Mouse (Mus musculus) embryonic fibroblast, embryonic 13.5 days (primary cell): Measurements from ENCODE around the gene Xrcc2. TPM values are rescaled to one million over a fixed set of nuclear protein-coding genes. Genes with fewer than 3 reads are reported as not detected.
"Not testable (repeated sequence)": the region's sequence is repeated elsewhere in the genome, so short reads cannot be mapped to it uniquely, and the experiment has no call there.

ENCODE experiments used
- H3K27ac ChIP-seq: 2 replicates; pipeline ENCODE4 v1.5.1; 2012; ENCODE audit warnings: low read length, control low read depth, inconsistent platforms; ENCODE audit not compliant: insufficient read depth
- H3K4me1 ChIP-seq: 2 replicates; pipeline ENCODE4 v1.6.1; 2011; ENCODE audit warnings: low read length; ENCODE audit not compliant: control insufficient read depth, insufficient read depth
- H3K4me3 ChIP-seq: 2 replicates; pipeline ENCODE4 v1.5.1; 2011; ENCODE audit warnings: mild to moderate bottlenecking, control low read depth, low read length; ENCODE audit not compliant: insufficient read depth
- CTCF ChIP-seq: IDR thresholded peaks from 2 replicates; pipeline ENCODE4 v1.5.1; 2011; ENCODE audit warnings: mild to moderate bottlenecking, control low read depth, low read length, moderate library complexity, borderline replicate concordance; ENCODE audit not compliant: insufficient read depth
- POLR2A ChIP-seq: IDR thresholded peaks from 2 replicates; pipeline ENCODE4 v1.6.1; 2011; ENCODE audit warnings: low read depth, mild to moderate bottlenecking, control low read depth, low read length, moderate library complexity
- polyA plus RNA-seq: library from polyadenylated mRNA; stranded (reverse); fragments of >200 nt; gene quantifications from 2 replicates; pipeline ENCODE4 v1.2.4, GENCODE M21; 2011; ENCODE audit warnings: low read depth; ENCODE audit not compliant: missing spikeins, insufficient read length

The Xrcc2 gene
- polyA plus RNA-seq, result 6.6 and 9.0 TPM in 2 replicates

DNA sequence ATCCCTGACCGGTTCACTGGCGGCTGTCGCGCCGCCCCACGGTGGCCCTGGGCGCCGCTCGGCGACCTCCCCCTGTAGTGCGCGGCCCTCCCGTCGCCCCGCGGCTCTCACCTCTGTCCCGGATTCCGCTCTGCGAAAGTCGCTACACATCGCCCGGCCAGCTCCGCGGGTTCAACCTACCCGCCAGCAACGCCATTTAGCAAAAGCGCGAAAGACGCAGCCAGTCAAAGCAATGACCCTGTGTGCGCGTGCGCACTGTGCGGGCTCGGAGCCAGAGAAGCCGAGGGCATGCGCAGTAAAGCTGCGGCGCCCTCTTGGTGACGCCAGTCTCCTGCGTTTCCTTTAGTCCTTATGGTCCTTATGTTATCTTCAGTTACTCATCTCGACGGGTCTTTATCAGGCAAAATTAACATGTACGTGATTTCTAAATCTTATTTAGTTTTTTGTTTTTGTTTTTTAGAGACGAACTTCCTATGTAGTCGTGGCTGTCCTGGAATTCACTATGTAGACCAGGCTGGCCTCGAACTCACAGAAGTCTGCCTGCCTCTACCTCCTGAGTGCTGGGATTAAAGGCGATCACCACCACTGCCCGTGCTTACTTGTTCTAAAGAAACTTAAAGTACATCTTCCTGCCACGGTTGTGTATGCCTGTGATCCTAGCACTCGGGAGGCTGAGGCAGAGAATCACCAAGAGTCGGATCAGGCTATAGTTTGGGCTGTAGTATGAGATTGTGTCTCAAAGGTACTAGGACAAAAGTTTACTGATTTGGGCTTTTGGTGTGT, at the start of gene Xrcc2:
TSS of gene Xrcc2 (minus strand) at position 259 of the 783 bp plus-strand sequence.
- Histone ChIP-seq H3K4me3 (peak within 1 kb of the TSS; percentile 87), H3K4me1 (peaks cover 3% of the 10 kb centered on the region; the same call in 1 of the 2 replicates), H3K27ac (no peak within 1 kb of the TSS)
- TF ChIP-seq CTCF, result no peak
- peak; percentile 76 for TF ChIP-seq POLR2A

DNA sequence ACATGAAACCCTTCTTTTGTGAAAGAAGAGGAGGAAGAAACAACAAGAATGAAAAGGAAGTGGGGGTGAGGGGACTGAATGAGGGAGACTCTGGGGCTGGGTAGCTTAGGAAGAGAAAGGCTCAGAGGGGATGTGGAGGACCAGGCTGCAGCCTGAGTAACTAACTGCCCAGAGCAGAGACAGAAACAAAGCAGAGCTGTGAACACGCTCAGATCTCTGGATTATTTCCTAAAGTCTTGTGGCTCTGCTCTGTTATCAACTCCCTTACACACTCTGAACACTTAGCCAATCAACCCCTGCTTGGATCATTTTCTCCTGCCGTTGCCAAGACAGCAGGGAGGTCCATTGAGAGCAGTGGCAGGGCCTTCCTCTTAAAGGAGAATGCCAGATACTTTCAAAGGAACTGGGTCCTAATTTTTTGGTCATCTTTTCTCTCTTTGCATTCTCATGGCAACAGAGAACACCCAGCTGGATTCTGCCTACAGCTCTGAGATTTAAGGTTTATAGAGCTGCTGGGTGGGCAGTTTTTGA, 48.7 kb upstream of the Xrcc2 start:
- H3K4me1 ChIP-seq, result no peaks in the 10 kb centered on the region
- no peak for TF ChIP-seq POLR2A
- no peak for TF ChIP-seq CTCF
- no peak overlapping the region for H3K4me3 ChIP-seq
- H3K27ac ChIP-seq, result no peak overlapping the region

DNA sequence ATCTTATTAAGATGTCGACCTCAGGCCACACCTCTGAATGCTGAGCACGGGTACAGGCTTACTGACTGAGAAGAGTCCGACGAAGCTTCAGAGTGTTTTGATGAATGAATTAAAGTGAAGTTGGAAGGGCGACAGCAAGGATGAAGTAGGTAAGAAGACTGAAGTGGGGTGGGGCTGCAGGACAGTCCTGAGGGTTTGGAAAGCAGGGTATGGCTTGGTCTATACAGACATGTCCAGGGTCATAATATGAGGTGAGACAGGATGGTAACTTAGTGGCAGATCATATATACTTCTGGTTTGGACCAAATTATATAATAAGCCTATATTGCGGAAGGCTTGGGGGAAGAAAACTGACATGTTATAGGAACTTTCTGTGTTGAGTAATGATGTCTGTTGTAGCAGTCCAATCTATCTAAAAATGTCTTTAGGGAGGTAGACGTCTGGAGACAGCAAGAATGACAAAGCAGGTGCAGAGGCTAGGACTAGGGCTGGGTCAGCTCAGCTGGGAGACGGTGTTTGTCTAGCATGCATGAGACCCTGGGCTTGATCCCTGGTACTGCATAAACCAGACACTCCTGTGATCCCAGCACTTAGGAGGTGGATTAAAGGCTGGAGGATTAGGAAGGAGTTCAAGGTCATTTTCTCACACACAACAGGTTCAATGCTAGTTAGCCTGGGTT, 48.1 kb upstream of the Xrcc2 start:
- Histone ChIP-seq H3K27ac (no peak overlapping the region), H3K4me1 (peaks cover 2% of the 10 kb centered on the region; the same call in 1 of the 2 replicates), H3K4me3 (no peak overlapping the region)
- TF ChIP-seq POLR2A (no peak), CTCF (no peak)

DNA sequence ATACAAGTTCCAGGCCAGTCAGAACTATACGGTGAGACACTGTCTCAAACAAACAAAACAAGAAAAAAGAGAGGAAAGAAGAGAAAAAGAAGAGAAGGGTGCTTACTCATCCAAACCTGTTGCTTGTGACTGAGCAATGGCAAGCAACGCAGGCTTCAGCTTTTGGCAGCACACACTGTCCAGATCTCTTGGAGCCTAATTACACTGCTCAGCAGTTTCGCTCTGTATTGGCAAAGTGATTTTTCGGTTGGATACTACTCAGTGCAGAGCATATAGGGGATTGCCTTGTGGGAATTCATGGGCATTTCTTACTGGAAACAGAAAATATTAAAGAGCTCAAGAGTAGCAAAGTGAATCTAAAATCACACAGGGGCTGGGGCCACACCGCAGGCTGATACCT, 47.2 kb upstream of the Xrcc2 start:
- Histone ChIP-seq H3K4me1 (peaks cover 5% of the 10 kb centered on the region; the same call in 1 of the 2 replicates), H3K4me3 (no peak overlapping the region), H3K27ac (no peak overlapping the region)
- no peak for TF ChIP-seq POLR2A
- TF ChIP-seq CTCF, result no peak

DNA sequence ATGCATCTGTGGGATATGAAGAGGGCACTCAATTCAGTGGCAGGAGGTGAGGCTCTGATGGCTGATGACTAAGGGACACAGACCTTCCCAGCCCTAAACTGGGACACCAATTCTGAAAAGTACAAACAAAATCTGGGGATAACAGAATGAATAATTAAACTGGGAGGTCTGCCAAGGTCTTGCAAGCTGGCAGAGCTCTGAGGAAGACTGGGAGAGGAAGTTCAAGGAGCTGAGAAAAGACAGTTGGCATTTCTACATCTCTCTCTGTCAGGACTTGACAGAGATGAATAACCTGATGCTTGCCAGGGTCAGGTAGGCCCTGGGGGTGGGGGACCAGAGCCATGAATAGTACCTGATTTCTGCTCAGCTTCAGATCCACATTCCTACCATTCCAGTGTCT, 45.9 kb upstream of the Xrcc2 start:
- no peak for TF ChIP-seq CTCF
- TF ChIP-seq POLR2A, result no peak
- Histone ChIP-seq H3K27ac (no peak overlapping the region), H3K4me3 (no peak overlapping the region), H3K4me1 (peaks cover 5% of the 10 kb centered on the region; the same call in 1 of the 2 replicates)

DNA sequence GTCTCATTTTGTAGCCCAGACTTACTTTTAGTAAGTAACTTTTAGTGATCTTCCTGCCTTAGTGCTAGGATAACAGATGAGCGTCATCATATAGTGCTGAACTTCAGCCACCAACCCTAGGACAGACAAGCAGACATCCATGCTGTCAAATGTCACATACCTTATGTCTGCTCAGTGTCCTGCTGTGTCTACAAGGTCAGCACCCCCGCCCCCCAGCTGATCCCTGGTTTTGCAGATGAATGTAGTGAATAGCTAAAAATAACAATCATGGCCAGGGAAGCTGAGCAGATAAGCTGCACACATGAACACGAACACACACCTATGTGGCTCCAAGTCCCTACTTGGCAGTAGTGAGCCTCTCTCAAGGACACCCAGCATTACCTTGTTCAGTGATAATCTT, 43.0 kb upstream of the Xrcc2 start:
- Histone ChIP-seq H3K4me3 (no peak overlapping the region), H3K4me1 (peaks cover 5% of the 10 kb centered on the region; the same call in 1 of the 2 replicates), H3K27ac (peak overlapping the region; percentile 89)
- TF ChIP-seq POLR2A, result no peak
- TF ChIP-seq CTCF, result no peak

DNA sequence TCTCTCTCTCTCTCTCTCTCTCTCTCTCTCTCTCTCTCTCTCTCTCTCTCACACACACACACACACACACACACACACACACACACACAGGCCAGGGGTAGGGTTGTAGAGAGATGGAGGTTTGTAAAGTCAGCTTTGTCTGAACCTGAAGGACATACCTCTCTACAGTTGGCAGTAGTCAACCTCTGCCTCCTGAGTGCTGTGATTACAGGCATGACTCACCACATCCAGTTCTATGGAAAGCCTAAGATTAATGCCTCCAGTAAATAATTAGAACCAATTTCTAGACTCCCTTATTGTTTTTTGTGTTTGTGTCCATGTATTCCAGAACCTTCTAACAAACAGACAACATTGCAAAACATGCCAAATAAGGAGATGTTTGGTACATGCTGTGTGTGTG, 42.3 kb upstream of the Xrcc2 start:
- no peak overlapping the region for H3K4me3 ChIP-seq
- TF ChIP-seq CTCF (no peak), POLR2A (no peak)
- peak overlapping the region; percentile 56 for H3K27ac ChIP-seq
- H3K4me1 ChIP-seq, result peaks cover 5% of the 10 kb centered on the region; the same call in 1 of the 2 replicates

DNA sequence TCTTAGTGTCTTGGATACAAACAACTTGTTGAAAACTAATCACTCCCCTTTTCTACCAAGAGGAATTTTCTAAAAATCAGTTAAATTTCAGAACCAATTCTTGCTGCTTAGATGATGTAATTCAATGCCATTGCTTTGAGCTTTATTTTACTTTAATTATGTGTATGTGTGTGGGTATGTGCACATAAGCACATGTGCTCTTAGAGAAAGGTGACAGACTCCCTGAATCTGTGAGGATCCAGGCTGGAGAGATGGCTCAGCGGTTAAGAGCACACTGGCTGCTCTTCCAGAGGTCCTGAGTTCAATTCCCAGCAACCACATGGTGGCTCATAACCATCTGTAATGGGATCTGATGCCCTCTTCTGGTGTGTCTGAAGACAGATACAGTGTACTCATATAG, 33.3 kb upstream of the Xrcc2 start:
- not testable (repeated sequence) for H3K4me1 ChIP-seq, H3K27ac ChIP-seq, H3K4me3 ChIP-seq

DNA sequence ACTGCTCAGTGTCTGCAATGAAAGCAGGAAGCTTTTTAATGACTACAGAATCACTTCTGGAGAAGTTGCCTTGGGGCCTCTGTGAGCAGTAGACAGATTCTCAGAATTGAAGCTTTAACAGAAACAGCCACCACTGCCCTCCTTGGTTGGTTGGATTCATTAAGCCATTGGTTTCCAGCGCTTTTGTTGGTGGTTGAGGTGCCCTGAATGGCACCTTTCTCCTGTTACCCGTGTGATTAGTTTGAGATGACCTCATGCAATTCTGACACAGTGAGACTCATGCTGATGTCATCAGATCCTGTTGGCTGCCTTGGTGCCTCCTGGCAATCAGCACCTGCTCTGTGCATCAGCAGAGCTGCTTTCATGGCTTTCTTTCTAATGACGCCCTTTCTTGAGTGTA, 32.8 kb upstream of the Xrcc2 start:
- Histone ChIP-seq H3K4me1 (no peaks in the 10 kb centered on the region), H3K4me3 (no peak overlapping the region), H3K27ac (no peak overlapping the region)
- TF ChIP-seq CTCF (no peak), POLR2A (no peak)

DNA sequence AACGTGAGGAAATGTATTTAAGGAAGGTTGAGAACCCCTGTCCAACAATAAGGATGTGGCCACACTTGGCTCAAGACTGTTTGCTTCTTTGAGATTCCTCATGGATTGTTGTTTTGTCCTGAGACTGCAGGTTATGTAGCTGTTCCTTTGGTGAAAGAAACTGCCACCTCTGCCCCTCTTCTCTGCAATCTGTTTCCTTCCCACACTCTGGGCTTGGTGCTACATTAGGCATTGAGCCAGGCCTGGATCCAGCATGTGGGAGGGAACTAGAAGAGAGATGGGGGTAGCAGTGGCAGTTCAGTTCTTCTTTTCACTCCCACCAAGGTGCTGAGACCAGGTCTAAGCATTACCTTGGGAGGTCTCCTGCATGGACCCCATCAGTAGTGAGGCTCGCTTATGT, 30.2 kb upstream of the Xrcc2 start:
- Histone ChIP-seq H3K4me3 (no peak overlapping the region), H3K27ac (no peak overlapping the region), H3K4me1 (no peaks in the 10 kb centered on the region)
- TF ChIP-seq POLR2A (no peak), CTCF (no peak)
